Mouse (Mus musculus): Measurements from ENCODE around the gene 4921504E06Rik.

DNA sequence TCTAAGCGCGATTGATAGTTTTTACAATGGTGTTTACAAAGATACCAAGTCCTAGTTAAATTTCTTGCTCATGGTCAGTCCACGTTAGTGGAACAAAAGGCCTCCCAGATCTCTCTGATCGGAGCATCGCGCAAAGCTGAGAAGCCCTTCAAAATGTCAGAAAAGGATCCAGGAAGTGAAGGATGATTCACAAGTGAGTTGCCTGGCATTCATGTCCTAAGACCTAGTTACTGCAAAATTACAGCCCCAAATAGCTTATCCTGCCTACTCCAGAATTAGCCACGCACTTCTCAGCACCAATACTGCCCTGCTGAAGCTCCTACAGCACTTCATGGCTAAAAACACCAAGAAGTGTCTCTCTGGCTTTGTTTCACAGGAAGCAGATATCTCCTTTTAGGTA lies 41.1 kb upstream of the 4921504E06Rik start:
- TF ChIP-seq CTCF (IDR thresholded peaks at IDR 0.05; ENCODE audit: borderline replicate concordance, insufficient read depth, low read length) (no peak), POLR2A (IDR thresholded peaks at IDR 0.05; ENCODE audit: low read depth, low read length) (no peak)

Data from embryonic fibroblast, embryonic 13.5 days (primary cell).